Mouse (Mus musculus): ENCODE results near the gene Gli1. TPM values are rescaled to one million over a fixed set of nuclear protein-coding genes. Genes with fewer than 3 reads are reported as not detected.

Gli1 gene
- total and polyA plus RNA-seq, 2 experiments from 2014 or later, result 0.59 to 1.1 TPM

DNA sequence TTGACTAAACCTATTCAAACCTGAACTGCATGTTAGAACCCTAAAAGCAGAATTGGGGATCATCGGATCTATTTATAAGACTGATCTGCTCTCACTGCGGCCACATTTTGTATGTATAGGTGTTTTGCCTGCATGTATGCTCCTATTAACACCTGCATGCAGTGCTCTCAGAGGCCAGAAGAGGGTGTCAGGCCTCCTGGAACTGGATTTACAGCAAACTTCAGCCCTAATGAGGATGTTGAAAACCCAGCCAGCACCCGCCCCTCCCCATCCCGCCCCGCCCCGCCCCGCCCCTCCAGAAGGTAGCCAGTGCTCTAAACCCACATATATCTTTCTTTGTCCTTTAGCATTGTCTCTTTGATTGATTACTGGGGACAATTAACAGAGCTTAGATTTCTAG, 17.3 kb downstream of the Gli1 start:
- Histone ChIP-seq H3K4me2 (ENCODE audit: low read depth, low read length) (no peak overlapping the region), H3K27me3 (ENCODE audit: control insufficient read depth, insufficient read depth, low read length) (peaks cover 52% of the 10 kb centered on the region), H3K4me1 (ENCODE audit: control insufficient read depth, insufficient read depth) (peaks cover 12% of the 10 kb centered on the region), H3K9me3 (replicated peaks; ENCODE audit: control insufficient read depth, low read length) (no peaks in the 10 kb centered on the region), H3K9ac (replicated peaks; ENCODE audit: low read depth, low read length) (no peak overlapping the region), H3K27ac (ENCODE audit: low read depth) (no peak overlapping the region), H3K4me3 (ENCODE audit: low read depth, low read length) (no peak overlapping the region), H3K36me3 (replicated peaks; ENCODE audit: control insufficient read depth, insufficient read depth, low read length) (no peaks in the 10 kb centered on the region)
- no peak for DNase-seq (ENCODE audit: low spot score)
- no peak for TF ChIP-seq EP300 (IDR thresholded peaks at IDR 0.05; ENCODE audit: low read depth)
- peak; percentile 32; the same call in 1 of the 2 replicates for TF ChIP-seq CTCF (IDR thresholded peaks at IDR 0.05; ENCODE audit: low read depth)
- no peak for ATAC-seq (ENCODE audit: insufficient read depth, low read depth)
- 10% methylated on average over 7 of the region's 7 CpGs for WGBS

DNA sequence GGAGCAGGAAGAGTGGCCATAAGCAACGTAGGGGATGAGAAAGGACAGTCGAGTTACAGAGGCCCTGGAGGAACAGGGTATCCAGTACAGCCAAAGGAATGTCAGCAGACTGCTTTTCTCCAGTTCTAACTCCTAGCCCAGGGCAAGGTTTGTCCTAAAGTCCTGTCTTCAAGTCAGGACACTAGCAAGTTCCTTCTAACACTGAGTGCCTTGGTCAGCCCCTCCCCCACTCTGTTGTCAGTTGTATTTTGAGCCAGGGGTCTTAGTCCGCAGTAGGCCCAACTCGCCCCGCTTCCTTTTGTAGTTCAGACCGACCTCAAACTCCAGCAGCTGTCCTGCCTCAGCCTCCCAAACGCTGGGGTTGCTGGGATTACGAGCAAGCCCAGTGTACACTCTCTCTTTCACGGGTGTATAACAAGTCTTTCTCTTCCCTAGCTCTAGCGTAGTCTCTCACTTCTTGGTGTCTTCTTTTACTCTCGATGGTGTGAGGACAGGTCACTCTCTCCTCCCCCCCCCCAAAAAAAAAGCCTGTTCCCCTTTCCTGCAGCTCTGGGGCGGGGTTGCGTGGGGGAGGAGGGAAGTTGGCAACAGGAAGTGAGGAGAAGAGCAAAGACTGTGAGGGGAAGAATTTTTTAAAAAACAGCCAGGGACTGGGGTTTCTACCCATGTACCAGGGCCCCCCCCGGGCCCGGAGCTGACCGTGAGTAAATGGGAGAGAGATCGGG, 18.5 kb downstream of the Gli1 start:
- no peak for DNase-seq (ENCODE audit: low spot score)
- H3K4me2 ChIP-seq (ENCODE audit: low read depth, low read length), result no peak overlapping the region; the same call in 1 of the 2 replicates
- 59% methylated on average over 15 of the region's 17 CpGs for WGBS

DNA sequence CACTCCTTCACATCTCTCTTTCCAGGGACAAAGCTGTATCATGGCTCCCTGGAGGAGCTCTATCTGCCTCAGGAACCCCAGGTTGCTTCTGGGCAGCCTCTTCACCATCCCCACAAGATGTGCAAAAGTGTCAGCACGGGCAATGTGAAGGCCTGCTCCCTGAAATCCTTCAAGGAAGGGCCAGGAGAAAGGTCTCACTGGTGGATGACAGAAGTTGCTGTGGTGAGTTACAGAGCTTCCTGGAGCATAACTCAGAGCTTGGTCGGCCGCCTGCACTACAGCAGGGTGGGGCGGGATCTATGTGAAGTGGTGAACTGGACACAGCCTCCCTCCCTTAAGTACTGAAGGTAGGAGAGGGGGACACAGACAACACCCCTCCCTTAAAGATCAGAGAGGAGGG, 19.1 kb downstream of the Gli1 start:
- ATAC-seq (ENCODE audit: insufficient read depth, low read depth), result no peak
- peaks cover 42% of the 10 kb centered on the region for H3K27me3 ChIP-seq (ENCODE audit: control insufficient read depth, insufficient read depth, low read length)
- no peaks in the 10 kb centered on the region for H3K36me3 ChIP-seq (replicated peaks; ENCODE audit: control insufficient read depth, insufficient read depth, low read length)

More for the DNA sequence above, 18.5 kb downstream of the Gli1 start:
- TF ChIP-seq CTCF (IDR thresholded peaks at IDR 0.05; ENCODE audit: low read depth) (no peak), EP300 (IDR thresholded peaks at IDR 0.05; ENCODE audit: low read depth) (no peak)
- H3K36me3 ChIP-seq (replicated peaks; ENCODE audit: control insufficient read depth, insufficient read depth, low read length), result no peaks in the 10 kb centered on the region
- H3K27me3 ChIP-seq (ENCODE audit: control insufficient read depth, insufficient read depth, low read length), result peaks cover 46% of the 10 kb centered on the region
- no peak overlapping the region for H3K27ac ChIP-seq (ENCODE audit: low read depth)
- peaks cover 12% of the 10 kb centered on the region for H3K4me1 ChIP-seq (ENCODE audit: control insufficient read depth, insufficient read depth)
- H3K4me3 ChIP-seq (ENCODE audit: low read depth, low read length), result no peak overlapping the region
- no peak overlapping the region for H3K9ac ChIP-seq (replicated peaks; ENCODE audit: low read depth, low read length)
- no peak for ATAC-seq (ENCODE audit: insufficient read depth, low read depth)
- H3K9me3 ChIP-seq (replicated peaks; ENCODE audit: control insufficient read depth, low read length), result no peaks in the 10 kb centered on the region

DNA sequence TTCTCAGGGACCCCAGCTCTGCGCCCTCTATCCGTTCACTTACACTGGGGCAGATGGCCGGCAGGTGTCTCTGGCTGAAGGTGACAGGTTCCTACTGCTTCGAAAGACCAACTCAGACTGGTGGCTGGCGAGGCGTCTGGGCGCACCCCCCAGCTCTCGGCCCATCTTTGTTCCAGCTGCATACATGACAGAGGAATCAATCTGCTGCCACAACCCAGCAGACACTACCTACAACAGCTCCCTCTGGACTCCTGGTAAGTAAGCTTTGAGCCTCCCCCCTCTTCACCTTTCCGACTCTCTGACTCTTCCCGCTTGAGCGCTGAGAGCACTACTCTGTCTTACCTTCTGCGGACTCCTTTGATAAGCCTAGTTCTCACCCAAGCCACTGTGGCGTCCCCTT, 19.6 kb downstream of the Gli1 start:
- H3K9me3 ChIP-seq (replicated peaks; ENCODE audit: control insufficient read depth, low read length), result no peaks in the 10 kb centered on the region
- TF ChIP-seq EP300 (IDR thresholded peaks at IDR 0.05; ENCODE audit: low read depth) (no peak), CTCF (IDR thresholded peaks at IDR 0.05; ENCODE audit: low read depth) (no peak)
- no peak overlapping the region for H3K4me2 ChIP-seq (ENCODE audit: low read depth, low read length)
- peaks cover 12% of the 10 kb centered on the region for H3K4me1 ChIP-seq (ENCODE audit: control insufficient read depth, insufficient read depth)
- WGBS, result 49% methylated on average over 13 of the region's 13 CpGs
- H3K36me3 ChIP-seq (replicated peaks; ENCODE audit: control insufficient read depth, insufficient read depth, low read length), result no peaks in the 10 kb centered on the region
- no peak overlapping the region for H3K4me3 ChIP-seq (ENCODE audit: low read depth, low read length)
- H3K9ac ChIP-seq (replicated peaks; ENCODE audit: low read depth, low read length), result no peak overlapping the region
- H3K27ac ChIP-seq (ENCODE audit: low read depth), result no peak overlapping the region
- peaks cover 37% of the 10 kb centered on the region for H3K27me3 ChIP-seq (ENCODE audit: control insufficient read depth, insufficient read depth, low read length)
- DNase-seq (ENCODE audit: low spot score) (no peak), ATAC-seq (ENCODE audit: insufficient read depth, low read depth) (no peak)

More for the DNA sequence above, 19.1 kb downstream of the Gli1 start:
- Histone ChIP-seq H3K27ac (ENCODE audit: low read depth) (no peak overlapping the region), H3K4me1 (ENCODE audit: control insufficient read depth, insufficient read depth) (peaks cover 12% of the 10 kb centered on the region), H3K4me3 (ENCODE audit: low read depth, low read length) (no peak overlapping the region), H3K4me2 (ENCODE audit: low read depth, low read length) (no peak overlapping the region), H3K9ac (replicated peaks; ENCODE audit: low read depth, low read length) (no peak overlapping the region), H3K9me3 (replicated peaks; ENCODE audit: control insufficient read depth, low read length) (no peaks in the 10 kb centered on the region)
- WGBS, result 51% methylated on average over 4 of the region's 4 CpGs
- DNase-seq (ENCODE audit: low spot score), result no peak
- TF ChIP-seq EP300 (IDR thresholded peaks at IDR 0.05; ENCODE audit: low read depth), result no peak
- no peak for TF ChIP-seq CTCF (IDR thresholded peaks at IDR 0.05; ENCODE audit: low read depth)

DNA sequence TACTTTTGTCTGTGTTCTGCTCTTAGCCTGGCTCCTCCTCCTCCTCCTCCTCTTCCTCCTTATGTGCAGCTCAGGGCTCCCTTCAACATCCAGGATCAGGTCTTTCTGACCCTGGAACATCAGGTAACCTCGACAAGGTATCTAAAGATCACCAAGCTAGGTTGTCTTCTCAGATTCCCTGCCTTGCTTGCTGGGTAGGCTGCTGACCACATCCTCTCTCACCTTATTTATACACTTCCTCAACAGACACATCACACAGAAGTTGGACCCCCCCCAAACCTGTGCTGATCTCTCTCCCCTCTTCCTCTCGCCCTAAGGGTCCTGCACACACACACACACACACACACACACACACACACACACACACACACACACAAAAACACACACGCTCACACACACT, 20.2 kb downstream of the Gli1 start, which contains the start of gene Arhgap9:
TSS of gene Arhgap9 (plus strand) at position 344 of the 400 bp plus-strand sequence.
- DNase-seq (ENCODE audit: low spot score), result no peak
- no peak for ATAC-seq (ENCODE audit: insufficient read depth, low read depth)
- Histone ChIP-seq H3K36me3 (replicated peaks; ENCODE audit: control insufficient read depth, insufficient read depth, low read length) (no peaks in the 10 kb centered on the region), H3K4me3 (ENCODE audit: low read depth, low read length) (no peak within 1 kb of the TSS), H3K9me3 (replicated peaks; ENCODE audit: control insufficient read depth, low read length) (no peaks in the 10 kb centered on the region), H3K27me3 (ENCODE audit: control insufficient read depth, insufficient read depth, low read length) (peaks cover 31% of the 10 kb centered on the region), H3K4me2 (ENCODE audit: low read depth, low read length) (no peak within 1 kb of the TSS), H3K4me1 (ENCODE audit: control insufficient read depth, insufficient read depth) (peaks cover 11% of the 10 kb centered on the region), H3K27ac (ENCODE audit: low read depth) (no peak within 1 kb of the TSS; the same call in 1 of the 2 replicates), H3K9ac (replicated peaks; ENCODE audit: low read depth, low read length) (no peak within 1 kb of the TSS)
- TF ChIP-seq EP300 (IDR thresholded peaks at IDR 0.05; ENCODE audit: low read depth), result no peak
- no peak for TF ChIP-seq CTCF (IDR thresholded peaks at IDR 0.05; ENCODE audit: low read depth)
- WGBS, result 69% methylated on average over 3 of the region's 3 CpGs

Data from heart, postnatal 0 days (tissue).